ENCODE assay signal across 21 mouse cellular contexts in genomic region chr1:134847851-134848250, GRCm38 (mm10).
A peak's percentile ranks its signal among the peaks of the same experiment; 100 is the strongest.
DNase-seq lines count a peak whose midpoint lies in the region; ATAC-seq lines count a peak whose summit lies in the region.
"Had no signal": no experiment of that assay in that cellular context is flagged by ENCODE, and none has a peak within 500 bp of the region (broad histone marks: within the 10 kb centered on the region; RNA-seq: fewer than 3 reads in every experiment).

No protein-coding gene starts in this region.

- no peak overlapping the region for H3K4me3 ChIP-seq in kidney, embryonic 16.5 days (ENCODE audit: low read length)
- H3K4me3 ChIP-seq: embryonic facial prominence, embryonic 12.5 days; hindbrain, embryonic 13.5 days; liver, embryonic 15.5 days; midbrain, embryonic 15.5 days had no signal

- intact Hi-C loops in heart, postnatal 14 days (cut with DNase I): no loop called here
- intact Hi-C loops in left cerebral cortex, postnatal 4 days (cut with DNase I): no loop called here

- H3K4me1 ChIP-seq in kidney, embryonic 16.5 days (ENCODE audit: insufficient read depth, low read length): no peaks in the 10 kb centered on the region
- H3K4me1 ChIP-seq: embryonic facial prominence, embryonic 12.5 days had no signal

- no peaks in the 10 kb centered on the region for H3K9me3 ChIP-seq in kidney, embryonic 16.5 days (ENCODE audit: low read length)
- H3K9me3 ChIP-seq: embryonic facial prominence, embryonic 12.5 days; hindbrain, embryonic 13.5 days; liver, embryonic 15.5 days; midbrain, embryonic 15.5 days had no signal

- no peak for ATAC-seq in kidney, embryonic 16.5 days (ENCODE audit: low FRiP score, low TSS enrichment)
- ATAC-seq: forebrain, embryonic 16.5 days; intestine, postnatal 0 days; lung, postnatal 0 days; midbrain, embryonic 15.5 days had no signal

- no peak overlapping the region for H3K9ac ChIP-seq in kidney, embryonic 16.5 days (replicated peaks; ENCODE audit: low read length)
- H3K9ac ChIP-seq: embryonic facial prominence, embryonic 12.5 days; hindbrain, embryonic 13.5 days; liver, embryonic 15.5 days; midbrain, embryonic 15.5 days had no signal

- H3K4me2 ChIP-seq in kidney, embryonic 16.5 days (replicated peaks; ENCODE audit: low read depth, low read length): no peak overlapping the region
- H3K4me2 ChIP-seq: embryonic facial prominence, embryonic 12.5 days; hindbrain, embryonic 13.5 days; liver, embryonic 15.5 days; midbrain, embryonic 15.5 days had no signal

- peak; percentile 88 for DNase-seq in heart, adult 11 months
- no peak for DNase-seq in heart, postnatal 14 days
- peak; percentile 47 for DNase-seq in left cerebral cortex, postnatal 4 days
- DNase-seq in left cerebral cortex, adult 18-20 months (ENCODE audit: low spot score in 2 of 2): no peak
- DNase-seq in cerebellum, adult 9-11 months: peak; percentile 96
- DNase-seq in layer of hippocampus, adult 18-20 months (ENCODE audit: low spot score in 2 of 2): no peak
- no peak for DNase-seq in B cell, adult 2 months
- DNase-seq: adrenal gland, adult 8-10 months; kidney, postnatal 14 days; right cerebral cortex, postnatal 25 days; thymus, postnatal 14 days had no signal

- no peaks in the 10 kb centered on the region for H3K27me3 ChIP-seq in kidney, embryonic 16.5 days (ENCODE audit: insufficient read depth, low read length)
- H3K27me3 ChIP-seq: CH12.LX; embryonic facial prominence, embryonic 12.5 days; hindbrain, embryonic 13.5 days; liver, embryonic 15.5 days; midbrain, embryonic 15.5 days had no signal

- H3K36me3 ChIP-seq in kidney, embryonic 16.5 days (ENCODE audit: insufficient read depth, low read length): no peaks in the 10 kb centered on the region
- H3K36me3 ChIP-seq: embryonic facial prominence, embryonic 12.5 days; liver, embryonic 15.5 days; midbrain, embryonic 15.5 days had no signal

- 86% methylated on average over 9 of the region's 9 CpGs for WGBS in kidney, embryonic 16.5 days

- H3K27ac ChIP-seq in kidney, embryonic 16.5 days (ENCODE audit: low read length): no peak overlapping the region
- H3K27ac ChIP-seq: embryonic facial prominence, embryonic 12.5 days; hindbrain, embryonic 13.5 days; liver, embryonic 15.5 days; midbrain, embryonic 15.5 days; stomach, postnatal 0 days had no signal

Comparison
In these comparisons a context has a peak if more than half of its experiments do, and no peak if none do; other contexts are left out.
1. DNase-seq: peak in heart, adult 11 months (single experiment), left cerebral cortex, postnatal 4 days (single experiment) and cerebellum, adult 9-11 months (single experiment); none in heart, postnatal 14 days (0 of 2), left cerebral cortex, adult 18-20 months (0 of 2), layer of hippocampus, adult 18-20 months (0 of 2) and B cell, adult 2 months (0 of 2).